Mouse (Mus musculus): Measurements from ENCODE around the gene Gm49396. TPM values are rescaled to one million over a fixed set of nuclear protein-coding genes. Genes with fewer than 3 reads are reported as not detected.

Gm49396 gene
- 1 to 10 TPM; 7.5 to 7.7 TPM for total RNA-seq (2023)

DNA sequence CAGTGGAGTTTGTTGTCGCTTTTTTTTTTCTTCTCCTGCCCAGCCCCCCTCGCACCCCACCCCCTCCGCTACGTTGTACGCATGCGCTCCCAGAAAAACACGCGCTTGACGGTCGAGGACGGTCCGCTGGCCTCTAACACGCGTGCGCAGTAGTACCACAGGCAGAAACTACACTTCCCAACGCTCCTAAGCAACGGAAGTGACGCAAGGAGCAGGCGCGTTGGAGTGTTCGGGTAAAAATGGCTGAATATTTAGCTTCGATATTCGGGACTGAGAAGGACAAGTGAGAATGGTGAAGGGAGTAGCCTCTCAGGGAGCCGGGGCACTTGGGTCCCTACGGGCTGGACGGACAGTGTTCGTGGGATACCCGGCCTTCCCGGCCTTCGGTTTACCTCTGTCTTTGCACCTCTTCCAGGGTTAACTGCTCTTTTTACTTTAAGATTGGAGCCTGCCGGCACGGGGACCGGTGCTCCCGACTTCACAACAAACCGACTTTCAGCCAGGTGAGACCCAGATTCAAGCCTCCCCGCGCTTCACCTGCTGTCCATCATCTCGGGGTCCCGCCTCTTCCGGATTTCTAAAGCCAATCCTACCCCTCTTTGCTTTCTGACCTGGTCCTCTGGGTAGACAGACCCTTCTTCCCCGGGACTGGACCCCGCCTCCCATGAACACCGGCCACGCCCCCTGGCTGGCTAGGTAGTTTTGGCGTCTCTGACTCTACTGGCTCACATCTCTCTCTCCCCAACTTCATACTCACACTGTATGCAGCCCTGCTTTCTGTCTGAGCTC is at the start of gene Gm49396, which contains the start of the genes U2af1l4 and Psenen:
Gm49396 (plus strand) TSS at position 228 of the 789 bp plus-strand sequence.
U2af1l4 (plus strand) TSS at position 185 of the 789 bp plus-strand sequence.
Psenen (minus strand) TSS at position 511 of the 789 bp plus-strand sequence.

DNA sequence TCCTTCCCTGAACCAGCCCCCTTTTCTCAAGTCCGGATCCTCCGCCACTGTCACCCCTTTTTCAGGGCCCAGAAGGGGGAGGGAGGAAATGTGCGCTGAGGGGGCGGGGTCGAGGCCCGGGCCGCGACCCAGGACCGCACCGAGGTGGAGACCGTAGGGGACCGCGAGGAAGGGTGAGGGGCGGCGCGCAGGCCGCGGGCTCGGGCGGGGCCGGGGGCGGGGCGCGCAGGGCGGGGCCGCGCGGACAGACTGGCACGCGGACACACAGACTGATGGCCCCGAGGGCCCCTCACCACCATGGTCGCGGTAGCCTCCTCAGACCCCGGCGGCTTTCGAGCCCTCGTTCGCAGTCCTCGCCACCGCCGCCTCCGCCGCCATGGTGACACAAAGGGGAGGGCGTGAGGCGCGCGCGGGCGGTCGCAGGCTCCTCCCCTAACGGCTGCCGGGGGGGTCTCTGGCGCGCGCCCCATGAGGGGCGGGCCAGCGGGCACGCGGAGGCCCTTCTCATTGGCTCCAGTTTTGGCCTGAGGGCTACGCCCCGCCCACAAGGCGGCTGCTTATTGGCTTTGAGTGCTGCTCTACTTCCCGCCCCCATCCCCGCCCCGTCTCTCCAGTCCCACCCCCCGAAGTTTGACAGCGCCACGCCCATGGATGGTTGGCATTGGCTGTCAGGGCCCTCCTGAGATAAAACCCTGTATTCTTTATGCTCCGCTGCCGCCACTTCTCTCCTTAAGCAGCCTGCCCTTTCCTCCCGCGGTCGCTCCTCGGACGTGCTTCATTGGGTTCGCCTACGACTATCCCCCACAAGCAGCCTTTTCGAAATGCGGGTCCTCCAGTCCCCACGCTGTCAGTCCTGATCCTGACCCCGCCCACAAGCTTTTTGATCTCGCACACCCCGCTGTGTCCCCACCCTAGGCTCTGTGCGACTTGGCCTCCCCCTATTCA is 28.2 kb upstream of the Gm49396 start, which contains the start of gene Arhgap33:
Arhgap33 (minus strand) TSS at position 428 of the 945 bp plus-strand sequence.

DNA sequence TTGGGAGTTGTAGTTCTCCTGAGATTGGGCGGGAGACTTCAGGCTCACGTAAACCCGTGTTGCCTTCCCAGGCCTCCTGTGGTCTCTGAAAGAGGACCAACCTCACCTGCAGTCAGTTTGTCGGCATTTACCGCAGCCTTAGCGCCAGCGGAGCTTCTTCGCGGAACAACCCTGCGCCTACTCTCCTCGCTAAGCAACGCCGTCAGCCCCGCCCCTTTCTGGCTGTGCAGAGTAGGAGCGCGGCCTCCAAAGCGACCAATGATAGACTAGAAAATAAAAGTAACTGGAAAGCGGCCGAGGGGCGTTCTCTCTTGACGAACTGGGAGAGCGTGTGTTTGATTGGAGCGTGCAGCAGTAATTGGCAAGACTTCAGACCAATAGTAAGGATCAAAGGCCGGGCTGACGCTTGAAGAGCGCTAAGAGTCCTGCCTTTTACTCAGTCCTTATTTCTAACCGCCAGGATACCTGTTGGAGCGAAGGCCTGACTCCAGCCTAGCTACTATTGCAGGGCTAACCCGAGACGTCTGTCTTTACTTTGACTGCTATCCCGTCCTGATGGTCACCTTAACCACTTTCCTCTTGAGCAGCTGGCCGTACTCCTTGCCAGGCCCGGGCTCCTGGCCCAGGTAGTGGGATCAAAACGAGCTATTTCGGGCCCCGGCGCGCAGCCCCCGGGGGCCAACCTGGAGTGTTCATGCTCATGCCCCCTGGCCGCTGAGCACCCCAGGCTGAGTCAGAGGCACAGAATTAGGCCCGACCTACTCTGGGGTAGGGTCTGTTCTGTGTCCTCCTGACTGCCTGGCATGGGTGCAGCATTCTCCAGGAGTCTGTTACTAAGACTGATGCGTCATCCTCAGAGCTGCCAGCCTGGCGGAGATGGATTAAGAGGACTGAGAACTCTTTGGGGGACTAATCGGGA is 10.8 kb upstream of the Gm49396 start, which contains the start of the genes Hspb6 and Proser3:
Hspb6 (plus strand) TSS at position 77 of the 919 bp plus-strand sequence.
Proser3 (minus strand) TSS at position 198 of the 919 bp plus-strand sequence.

DNA sequence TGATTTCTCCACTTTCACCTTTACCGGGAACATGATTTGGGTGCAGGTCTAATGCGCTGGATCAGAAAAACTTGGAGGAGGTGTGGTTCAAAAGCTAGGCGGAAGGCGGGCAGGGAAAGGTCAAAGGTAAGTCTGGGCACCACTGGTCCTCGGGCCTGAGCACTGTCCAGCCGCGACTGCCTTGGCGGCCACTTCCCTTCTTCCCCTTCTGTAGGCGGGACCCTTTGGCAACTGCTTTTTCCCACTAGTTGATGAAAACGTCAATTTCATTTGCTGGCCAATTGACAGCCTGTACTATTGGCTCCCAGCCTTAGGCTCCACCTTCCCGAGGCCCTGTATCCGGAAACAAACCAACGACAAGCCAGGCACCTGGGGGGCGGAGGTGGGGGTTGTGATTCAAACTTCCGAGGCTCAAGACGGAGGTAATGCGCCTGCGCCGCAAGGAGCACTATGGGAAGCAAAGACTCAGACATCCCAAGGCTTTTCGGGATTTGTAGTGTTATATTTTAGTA is 3.6 kb upstream of the Gm49396 start, which contains the start of gene Lin37:
Lin37 (minus strand) TSS at position 396 of the 512 bp plus-strand sequence.

DNA sequence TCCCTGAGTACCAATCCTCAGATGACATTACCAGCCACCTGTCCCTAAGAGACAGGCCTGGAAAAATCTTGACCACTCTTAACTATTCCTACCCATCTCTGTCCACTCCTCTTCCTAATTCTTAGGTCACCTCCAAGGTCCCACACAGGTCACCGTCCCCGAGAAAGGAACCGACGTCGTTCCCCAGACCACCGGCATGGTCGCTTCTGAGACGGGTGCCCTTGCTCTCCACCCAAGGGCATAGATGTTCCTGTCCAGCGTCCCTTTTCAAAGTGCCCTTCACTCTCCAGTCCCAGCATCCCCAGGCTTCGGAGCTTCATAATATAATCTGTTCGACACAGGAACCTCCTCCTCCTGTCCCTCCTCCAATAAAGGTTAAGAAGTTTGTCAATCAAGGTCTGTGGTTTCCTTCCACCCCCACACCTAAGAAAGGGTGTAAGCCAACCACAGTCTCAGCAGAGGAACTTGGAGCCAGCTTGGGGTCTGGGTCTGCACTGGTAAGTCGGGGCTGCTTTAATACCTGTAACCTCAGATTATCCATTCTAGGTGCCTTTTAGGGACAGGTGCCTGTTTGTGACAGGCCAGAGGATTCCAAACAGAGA is 1.9 kb downstream of the Gm49396 start, which contains the start of gene Igflr1:
Igflr1 (plus strand) TSS at position 458 of the 602 bp plus-strand sequence.

DNA sequence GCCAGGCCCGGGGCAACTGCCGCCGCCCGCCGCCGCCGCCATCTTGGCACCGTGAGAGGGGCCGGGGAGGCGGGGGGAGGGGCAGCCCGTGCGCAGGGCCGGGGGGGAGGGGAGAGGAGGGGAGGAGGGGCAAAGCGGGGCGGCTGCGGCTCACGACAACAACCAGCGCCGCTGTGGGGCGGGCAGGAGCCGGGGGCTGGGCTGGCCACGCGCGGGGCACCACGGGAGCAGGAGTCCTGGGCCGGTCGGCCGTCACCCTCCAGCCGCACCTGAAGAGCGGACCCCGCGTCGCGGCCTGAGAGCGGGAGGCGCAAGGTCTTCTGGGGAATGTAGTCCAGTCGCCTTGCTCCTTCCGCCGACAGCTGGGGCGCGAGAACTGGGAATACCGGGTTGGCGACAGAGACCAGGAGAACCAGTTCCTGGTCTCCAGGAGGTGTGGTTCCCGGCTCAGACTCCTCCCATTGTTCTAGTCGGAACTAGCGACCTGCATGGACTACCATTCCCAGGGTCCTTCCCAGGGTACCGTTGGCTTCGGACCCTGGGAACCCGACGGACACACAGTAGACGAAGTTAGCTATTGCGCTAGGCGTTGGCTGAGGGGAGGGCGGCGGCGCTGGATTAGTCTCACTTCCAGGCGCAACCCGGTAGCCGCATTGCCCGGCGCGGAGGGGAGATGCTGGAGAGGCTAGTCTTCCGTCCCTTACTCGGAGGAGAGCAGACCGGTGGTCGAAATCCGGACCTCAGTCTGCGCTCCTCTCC is 25.7 kb downstream of the Gm49396 start, which contains the start of gene Kmt2b:
Kmt2b (minus strand) TSS at position 51 of the 759 bp plus-strand sequence.

DNA sequence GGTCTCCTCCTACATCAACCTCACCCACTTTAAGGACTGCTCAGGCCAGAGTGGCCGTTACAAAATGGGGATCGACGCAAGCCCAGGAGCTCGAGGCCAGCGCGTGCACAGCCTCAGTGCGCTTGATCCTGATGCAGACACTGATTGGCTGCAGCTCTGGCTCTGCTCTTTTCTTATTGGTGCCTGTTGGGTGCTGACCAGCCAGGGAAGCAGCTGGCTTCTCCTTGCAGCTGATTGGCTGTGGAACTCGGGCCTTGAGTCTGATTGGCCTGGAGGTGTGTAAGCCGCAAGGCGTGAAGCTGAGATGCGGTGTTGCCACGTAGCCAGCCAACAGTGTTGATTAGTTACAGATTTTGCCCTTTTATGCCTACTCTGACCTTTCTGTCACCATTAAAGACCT is 35.6 kb downstream of the Gm49396 start, which contains the start of gene Zbtb32:
Zbtb32 (minus strand) TSS at position 124 of the 400 bp plus-strand sequence.

DNA sequence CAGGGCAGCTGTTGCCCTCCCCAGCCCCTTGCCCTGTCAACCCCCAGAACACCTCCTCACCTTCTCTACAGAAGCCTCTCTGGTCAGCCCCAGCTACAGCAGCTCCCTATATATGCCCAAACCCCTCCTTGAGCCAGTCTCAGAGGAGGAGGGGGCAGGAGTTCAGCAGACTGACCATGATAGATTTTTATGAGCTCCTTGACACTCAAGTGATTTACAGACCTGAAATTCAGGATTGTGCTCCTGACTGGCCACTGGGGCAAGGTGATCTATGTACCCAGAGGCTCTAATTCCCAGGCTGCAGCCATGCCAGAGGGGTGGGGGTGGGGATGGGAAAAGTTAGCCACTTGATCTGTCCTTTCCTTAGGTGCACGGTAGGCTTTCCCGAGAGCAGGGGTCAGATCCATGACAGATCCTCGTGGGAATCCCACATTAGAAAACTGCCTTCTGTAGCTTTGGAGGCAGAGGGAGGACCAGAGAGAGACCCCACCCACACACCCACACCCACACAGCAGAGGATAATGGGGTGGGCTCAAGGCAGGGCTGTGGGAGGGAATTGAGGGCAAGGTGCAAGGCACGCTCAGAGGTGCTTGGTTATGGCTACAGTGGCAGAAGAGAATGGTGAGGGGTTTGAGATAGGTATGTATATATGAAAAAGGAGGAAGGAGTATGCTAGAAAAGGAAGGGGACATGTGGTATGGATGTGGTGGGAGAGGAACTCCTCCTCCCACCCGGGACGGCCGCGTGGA is 49.7 kb downstream of the Gm49396 start, which contains the start of gene Upk1a:
Upk1a (minus strand) TSS at position 194 of the 749 bp plus-strand sequence.

Other genes starting within 250 kb of the Gm49396 start
- 1 to 10 TPM; 1.9 to 3.4 TPM for gene Syne4, start 248.5 kb upstream of the Gm49396 start, total RNA-seq (2023)
- gene E130208F15Rik, start 241.6 kb upstream of the Gm49396 start, total RNA-seq (2023) = 1 to 10 TPM; 3.8 to 4.6 TPM
- 10 to 100 TPM; 15.3 to 15.4 TPM for gene Sdhaf1, start 239.4 kb upstream of the Gm49396 start, total RNA-seq (2023)
- gene Lrfn3, start 200.6 kb upstream of the Gm49396 start, total RNA-seq (2023) = under 1 TPM in 1 of 2 experiments, not detected in 1; 0.21 TPM
- 1,000 to 10,000 TPM; 2,439 to 2,603 TPM for gene Tyrobp, start 149.6 kb upstream of the Gm49396 start, total RNA-seq (2023)
- 10 to 100 TPM; 45.6 to 46.9 TPM for gene Hcst, start 143.5 kb upstream of the Gm49396 start, total RNA-seq (2023)
- gene Nfkbid, start 141.6 kb upstream of the Gm49396 start, total RNA-seq (2023) = 100 to 1,000 TPM; 116 to 140 TPM
- 1 to 10 TPM in 1 of 2 experiments, under 1 TPM in 1; 0.81 to 1.6 TPM for gene Aplp1, start 117.8 kb upstream of the Gm49396 start, total RNA-seq (2023)
- gene Kirrel2, start 105.7 kb upstream of the Gm49396 start, total RNA-seq (2023) = not detected
- gene Nphs1, start 105.0 kb upstream of the Gm49396 start, total RNA-seq (2023) = not detected
- gene Prodh2, start 69.7 kb upstream of the Gm49396 start, total RNA-seq (2023) = not detected
- 1 to 10 TPM; 1.3 to 2.7 TPM for gene Arhgap33, start 28.3 kb upstream of the Gm49396 start, total RNA-seq (2023)
- gene Hspb6, start 11.2 kb upstream of the Gm49396 start, total RNA-seq (2023) = 1 to 10 TPM; 2.1 to 3.2 TPM
- 10 to 100 TPM in 1 of 2 experiments, 1 to 10 TPM in 1; 5.3 to 10.2 TPM for gene Proser3, start 11.0 kb upstream of the Gm49396 start, total RNA-seq (2023)
- 10 to 100 TPM; 31.9 to 38.0 TPM for gene Lin37, start 3.5 kb upstream of the Gm49396 start, total RNA-seq (2023)
- gene U2af1l4, start within 50 bp of the Gm49396 start, total RNA-seq (2023) = 10 to 100 TPM; 66.5 to 69.1 TPM
- gene Psenen, start 283 bp downstream of the Gm49396 start, total RNA-seq (2023) = 100 to 1,000 TPM; 138 to 143 TPM
- 1 to 10 TPM; 2.0 to 5.9 TPM for gene Igflr1, start 2.1 kb downstream of the Gm49396 start, total RNA-seq (2023)
- gene Kmt2b, start 25.4 kb downstream of the Gm49396 start, total RNA-seq (2023) = 10 to 100 TPM; 68.9 to 78.9 TPM
- 1 to 10 TPM in 1 of 2 experiments, under 1 TPM in 1; 0.66 to 3.2 TPM for gene Zbtb32, start 35.6 kb downstream of the Gm49396 start, total RNA-seq (2023)
- gene Upk1a, start 49.5 kb downstream of the Gm49396 start, total RNA-seq (2023) = not detected
- 100 to 1,000 TPM; 279 to 306 TPM for gene Cox6b1, start 62.8 kb downstream of the Gm49396 start, total RNA-seq (2023)
- not detected for gene Etv2, start 72.5 kb downstream of the Gm49396 start, total RNA-seq (2023)
- gene Rbm42, start 87.0 kb downstream of the Gm49396 start, total RNA-seq (2023) = 100 to 1,000 TPM in 1 of 2 experiments, 10 to 100 TPM in 1; 92.9 to 103 TPM
- gene Haus5, start 101.7 kb downstream of the Gm49396 start, total RNA-seq (2023) = 10 to 100 TPM in 1 of 2 experiments, 1 to 10 TPM in 1; 9.9 to 12.1 TPM
- gene Pmis2, start 108.3 kb downstream of the Gm49396 start, total RNA-seq (2023) = not detected
- gene 2200002J24Rik, start 135.6 kb downstream of the Gm49396 start, total RNA-seq (2023) = not detected
- gene Atp4a, start 148.9 kb downstream of the Gm49396 start, total RNA-seq (2023) = not detected
- gene Tmem147, start 166.2 kb downstream of the Gm49396 start, total RNA-seq (2023) = 10 to 100 TPM; 51.6 to 63.4 TPM
- not detected for gene Gapdhs, start 180.3 kb downstream of the Gm49396 start, total RNA-seq (2023)
- gene Sbsn, start 188.1 kb downstream of the Gm49396 start, total RNA-seq (2023) = 1 to 10 TPM; 2.8 to 3.8 TPM
- gene Dmkn, start 200.4 kb downstream of the Gm49396 start, total RNA-seq (2023) = 1 to 10 TPM in 1 of 2 experiments, not detected in 1; 1.3 TPM
- not detected for gene Krtdap, start 224.6 kb downstream of the Gm49396 start, total RNA-seq (2023)